Mouse (Mus musculus): ENCODE data around the gene Rpp40.

Rpp40 gene

DNA sequence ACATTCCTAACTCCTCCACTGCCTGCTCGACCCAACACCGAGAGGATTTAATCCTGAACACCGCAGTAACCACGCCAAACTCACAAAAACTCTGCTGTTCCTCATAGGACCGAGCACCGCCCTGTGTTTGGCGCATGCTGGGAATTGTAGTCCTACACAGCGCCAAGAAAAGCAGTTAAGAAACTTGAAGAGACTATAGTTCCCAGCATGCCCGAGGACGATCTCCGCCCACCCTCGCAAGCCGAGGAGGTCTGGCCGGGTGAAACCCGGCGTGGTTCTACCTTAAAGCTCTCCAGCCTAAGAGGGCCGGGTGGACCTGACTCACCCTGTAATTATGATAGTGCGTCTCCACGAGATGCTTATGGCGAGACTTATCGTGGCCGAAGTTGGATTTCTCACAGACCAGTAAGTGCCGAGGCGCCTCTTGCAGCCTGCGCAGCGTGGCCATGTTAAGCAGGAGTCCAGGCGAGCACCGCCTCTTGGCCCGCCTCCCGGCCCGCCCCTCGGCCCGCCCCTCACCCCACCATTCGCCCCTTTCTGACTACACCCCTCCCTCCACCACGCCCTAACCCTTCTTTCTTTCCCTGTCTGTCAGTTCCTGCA lies at the start of gene Rpp40:
Gene Rpp40, minus strand, starts transcription at position 481 of the 603 bp plus-strand sequence.
- DNase-seq (ENCODE audit: low read depth, low spot score) = peak; percentile 96

DNA sequence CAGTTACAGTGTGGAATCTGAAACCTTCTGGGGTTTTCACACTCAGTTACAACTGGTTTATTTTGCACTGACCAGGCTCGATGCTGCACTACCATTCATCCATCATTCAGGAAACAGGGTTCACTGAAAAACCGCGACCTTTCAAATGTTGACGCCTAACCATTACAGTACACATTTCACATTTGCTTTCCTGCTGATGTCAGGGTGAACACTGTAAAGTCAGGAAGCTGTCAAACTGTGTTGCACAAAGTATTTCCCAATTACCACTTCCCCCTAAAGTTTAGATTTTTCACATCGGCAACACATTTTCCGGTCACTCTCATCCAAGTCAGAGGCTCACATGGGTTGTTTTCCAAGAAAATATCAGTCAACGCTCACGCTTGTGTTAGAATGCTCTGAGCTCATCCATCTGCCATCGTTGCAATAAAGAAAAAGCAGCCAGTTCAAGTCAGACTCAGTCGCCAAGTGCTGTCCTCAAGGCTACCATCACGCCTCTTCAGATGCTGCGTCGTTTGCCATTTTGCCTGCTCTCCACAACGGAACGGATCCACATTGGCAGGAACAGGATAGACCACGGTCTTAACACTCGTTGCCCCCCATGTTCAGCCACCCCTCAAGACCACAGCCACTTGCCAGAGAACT lies 43.8 kb upstream of the Rpp40 start:
- DNase-seq (ENCODE audit: low read depth, low spot score) = no peak

DNA sequence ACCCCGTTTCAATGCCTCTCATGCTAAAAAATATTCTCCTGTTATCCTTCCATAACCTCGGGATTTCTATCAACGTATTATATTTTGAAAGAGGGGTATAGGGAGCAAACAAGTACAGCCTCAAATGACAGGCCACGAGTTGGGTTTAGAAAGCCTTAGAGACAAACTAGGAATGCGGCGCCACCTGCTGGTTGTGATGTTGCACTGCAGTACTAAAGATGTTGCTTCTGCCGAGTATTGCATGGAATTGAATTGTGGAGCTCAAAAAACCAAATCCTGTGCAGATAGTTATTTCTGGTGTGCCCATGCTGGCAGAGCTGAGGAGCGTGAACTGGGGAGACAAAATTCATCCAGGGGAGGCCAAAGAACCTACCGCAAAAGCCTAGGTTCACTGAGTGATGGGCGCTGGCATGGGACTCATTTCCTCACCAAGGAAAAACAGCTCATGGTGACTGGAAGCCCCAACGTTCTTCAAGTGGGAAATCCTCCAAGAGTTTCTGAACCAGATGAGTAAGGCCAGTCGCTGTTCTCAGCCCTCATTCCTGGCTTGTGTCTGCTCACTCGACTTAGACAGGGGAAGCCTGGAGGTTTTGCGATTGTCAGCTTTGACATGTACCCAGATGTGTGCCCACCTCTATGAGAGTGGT lies 41.3 kb upstream of the Rpp40 start:
- DNase-seq (ENCODE audit: low read depth, low spot score) = peak; percentile 73

- no peak for DNase-seq (ENCODE audit: low read depth, low spot score)
Observed at GRCm38 (mm10) chr13:35946659-35947353, 40.6 kb upstream of the Rpp40 start.

- no peak for DNase-seq (ENCODE audit: low read depth, low spot score)
Observed at GRCm38 (mm10) chr13:35940934-35941333, 34.8 kb upstream of the Rpp40 start.

DNA sequence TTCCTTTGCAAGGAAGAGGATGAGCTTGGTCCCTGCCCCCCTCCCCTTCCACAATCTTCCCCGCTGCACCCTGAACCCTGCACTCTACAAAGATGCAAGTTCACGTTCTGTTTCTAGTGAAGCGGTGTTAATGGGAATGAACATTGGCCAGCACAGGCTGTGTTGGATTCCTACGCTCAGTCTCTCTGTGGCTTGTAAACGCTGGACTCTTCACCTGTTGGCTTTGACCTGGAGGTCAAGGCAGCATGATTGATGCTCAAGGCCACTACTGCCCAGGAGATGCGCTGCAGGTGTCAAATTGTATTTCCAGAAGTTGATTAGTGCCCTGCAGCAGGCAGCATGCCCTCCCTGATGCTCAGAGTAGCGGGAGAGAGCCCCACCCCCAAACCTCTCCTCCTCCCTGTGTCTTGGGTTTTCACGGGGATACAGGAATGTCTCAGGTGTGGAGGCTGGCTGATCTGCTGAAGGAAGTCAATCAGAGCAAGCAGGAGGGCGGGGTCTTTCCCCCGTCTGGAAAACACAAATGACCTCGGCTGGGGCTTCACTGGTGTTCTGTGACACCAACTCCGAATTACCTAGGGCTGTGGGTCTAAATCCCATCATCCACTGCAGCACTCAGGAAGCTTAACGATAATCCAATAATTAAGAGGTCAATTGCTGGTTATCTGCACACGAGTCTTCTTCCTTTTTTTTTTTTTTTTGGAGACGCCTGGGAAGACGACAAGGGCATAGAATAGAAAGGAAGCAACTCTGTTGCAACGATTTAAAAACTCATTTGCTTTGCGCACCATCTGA lies 33.9 kb upstream of the Rpp40 start:
- DNase-seq (ENCODE audit: low read depth, low spot score) = peak; percentile 40

DNA sequence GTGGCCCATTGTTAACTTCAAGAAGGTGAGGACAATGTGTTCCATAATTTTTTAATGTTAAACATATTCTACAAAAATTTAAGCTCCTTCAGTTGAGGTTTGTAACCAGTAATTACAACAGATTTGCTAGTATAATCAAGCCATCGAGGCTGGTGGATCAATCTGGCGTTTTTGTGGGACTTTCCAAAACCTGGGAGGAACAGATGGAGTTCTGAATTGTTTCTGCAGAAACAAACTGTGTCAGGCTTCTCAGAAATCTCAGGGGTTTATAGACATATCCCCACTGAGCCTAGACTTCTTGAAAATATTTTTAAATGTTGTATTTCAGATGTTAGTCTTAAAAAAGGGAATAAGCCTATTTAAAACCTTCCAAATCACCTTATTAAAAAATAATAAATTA lies 31.8 kb upstream of the Rpp40 start:
- DNase-seq (ENCODE audit: low read depth, low spot score) = no peak

GRCm38 (mm10) chr13:35911476-35911875 lies 5.3 kb upstream of the Rpp40 start:
- DNase-seq (ENCODE audit: low read depth, low spot score) = no peak

DNA sequence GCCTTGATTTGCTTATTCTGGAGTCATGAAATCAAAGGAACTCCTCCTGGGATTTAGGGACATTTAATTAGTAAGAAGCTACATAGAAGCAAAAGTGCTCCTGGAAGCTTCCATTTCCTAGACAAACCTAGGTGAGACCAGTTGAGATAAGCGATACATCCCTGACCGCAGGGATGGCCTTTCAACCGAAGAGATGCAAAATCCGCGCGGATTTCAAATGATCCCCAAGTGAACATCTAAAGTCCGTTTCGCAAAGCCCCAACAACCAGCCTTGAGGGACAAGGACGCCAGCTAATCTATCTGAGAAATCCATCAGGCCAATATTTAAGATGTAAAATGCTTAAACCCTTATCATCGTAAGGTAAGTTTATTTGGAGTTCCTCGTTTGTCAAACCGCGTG lies 781 bp downstream of the Rpp40 start:
- no peak for DNase-seq (ENCODE audit: low read depth, low spot score)

- DNase-seq (ENCODE audit: low read depth, low spot score) = no peak
Observed at GRCm38 (mm10) chr13:35892866-35893265, 13.3 kb downstream of the Rpp40 start.

GRCm38 (mm10) chr13:35886121-35886725 lies 19.9 kb downstream of the Rpp40 start:
- peak; percentile 75 for DNase-seq (ENCODE audit: low read depth, low spot score)

DNA sequence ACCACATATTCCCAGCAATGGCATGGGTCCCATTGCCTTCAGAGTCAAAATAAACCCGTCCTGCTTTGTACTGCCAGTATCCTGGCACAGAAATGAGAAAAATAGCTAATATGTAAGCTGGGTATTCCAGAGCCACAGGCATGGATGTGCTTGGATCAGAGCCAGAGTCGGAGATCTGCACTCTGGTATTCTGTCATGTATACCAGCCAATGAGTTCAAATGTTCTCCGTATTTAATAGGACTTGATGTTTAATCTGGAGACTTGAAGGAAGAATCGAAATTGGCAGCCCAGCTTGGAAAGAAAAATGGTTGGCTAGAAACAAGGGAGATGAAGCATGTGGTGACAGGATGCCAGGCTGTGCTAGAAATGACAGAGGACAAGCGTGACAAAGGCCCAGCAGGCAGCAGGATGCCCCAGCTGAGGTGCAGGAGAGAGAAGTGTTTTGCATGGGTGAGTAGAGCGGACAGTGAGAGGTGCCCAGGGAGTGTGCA lies 25.6 kb downstream of the Rpp40 start:
- DNase-seq (ENCODE audit: low read depth, low spot score) = no peak

GRCm38 (mm10) chr13:35879519-35879918 lies 26.6 kb downstream of the Rpp40 start:
- no peak for DNase-seq (ENCODE audit: low read depth, low spot score)

- no peak for DNase-seq (ENCODE audit: low read depth, low spot score)
Observed at GRCm38 (mm10) chr13:35879068-35879467, 27.1 kb downstream of the Rpp40 start.

GRCm38 (mm10) chr13:35878282-35878681 lies 27.9 kb downstream of the Rpp40 start:
- DNase-seq (ENCODE audit: low read depth, low spot score) = no peak

DNA sequence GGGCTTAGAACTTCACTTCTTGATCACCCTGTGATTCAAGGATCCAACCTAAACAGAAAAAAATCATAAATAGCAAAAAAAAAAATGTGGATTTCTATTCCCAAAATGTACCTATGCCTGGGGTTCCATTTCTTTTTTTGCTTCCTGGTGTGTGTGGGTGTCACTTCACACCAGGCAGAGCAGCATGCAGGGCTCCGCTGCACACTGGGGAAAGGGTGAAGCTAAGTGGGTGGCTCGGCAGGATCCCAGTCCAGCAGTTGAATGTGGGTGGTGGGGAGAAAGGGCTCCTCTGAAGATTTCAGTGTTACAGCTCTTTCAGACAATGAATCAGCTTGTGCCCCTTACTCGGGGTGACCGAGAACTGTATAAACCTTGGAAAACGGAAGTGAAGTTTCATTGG lies 30.8 kb downstream of the Rpp40 start:
- no peak for DNase-seq (ENCODE audit: low read depth, low spot score)

DNA sequence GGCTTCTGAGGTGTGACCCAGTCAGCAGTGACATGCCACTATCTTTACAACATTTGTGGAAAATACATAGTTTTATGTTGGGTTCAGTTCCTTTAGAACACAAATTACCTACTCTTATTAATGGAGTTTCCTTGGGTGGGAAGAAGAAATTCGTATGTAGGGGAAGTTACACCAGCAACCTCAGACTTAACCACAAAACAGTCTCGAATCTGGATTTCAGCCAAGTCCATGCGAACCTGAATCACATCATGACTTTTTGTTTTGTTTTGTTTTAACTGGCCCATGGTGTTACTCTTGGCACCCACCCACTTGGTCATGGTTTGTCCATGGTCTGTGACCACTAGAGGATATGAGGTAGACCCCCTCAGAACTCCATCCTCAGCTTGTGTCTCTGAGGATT lies 35.1 kb downstream of the Rpp40 start:
- DNase-seq (ENCODE audit: low read depth, low spot score) = no peak

DNA sequence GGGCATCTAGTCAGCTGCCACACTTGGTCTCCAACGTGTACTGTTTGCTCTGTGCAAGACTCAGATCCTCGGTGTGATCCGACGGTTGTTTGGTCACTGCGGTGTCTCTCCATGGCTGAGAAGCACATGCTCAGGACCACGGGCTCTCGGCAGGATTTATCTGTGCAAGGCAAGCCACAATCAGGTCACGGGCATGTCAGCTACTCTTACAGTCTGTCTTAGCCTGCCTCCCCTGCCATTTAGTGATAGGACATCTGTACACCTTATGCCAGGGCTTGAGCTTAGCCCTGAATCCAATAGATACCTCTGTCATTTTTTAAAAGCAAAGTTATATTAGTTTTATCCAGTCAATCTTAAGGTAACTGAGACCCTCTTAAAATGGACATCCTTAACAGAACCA lies 35.5 kb downstream of the Rpp40 start:
- no peak for DNase-seq (ENCODE audit: low read depth, low spot score)

DNA sequence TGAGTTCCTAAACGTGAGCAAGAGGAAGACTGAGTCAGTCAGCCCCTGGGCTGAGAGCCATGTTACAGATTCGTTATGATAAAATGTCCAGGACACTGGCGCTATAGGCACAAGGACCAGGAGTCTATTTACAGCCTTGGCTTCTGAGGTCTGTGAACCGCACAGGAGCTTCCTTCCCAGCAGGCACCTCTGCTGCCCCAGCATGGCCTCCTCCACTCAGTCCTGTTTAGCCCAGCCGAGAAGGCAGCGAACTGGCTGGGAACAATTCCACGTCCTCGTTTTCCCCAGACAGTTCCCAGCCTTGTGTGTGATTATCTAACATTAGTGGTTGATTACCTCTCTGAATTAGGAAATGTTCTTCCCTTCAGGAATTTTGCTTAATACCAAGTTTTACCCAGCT lies 45.2 kb downstream of the Rpp40 start:
- no peak for DNase-seq (ENCODE audit: low read depth, low spot score)

GRCm38 (mm10) chr13:35857486-35857885 lies 48.7 kb downstream of the Rpp40 start:
- peak; percentile 61 for DNase-seq (ENCODE audit: low read depth, low spot score)

Measured in ZHBTc4 (cell line).